Mouse (Mus musculus): Measurements from ENCODE around the gene Afap1. TPM values are rescaled to one million over a fixed set of nuclear protein-coding genes. Genes with fewer than 3 reads are reported as not detected.
A peak's percentile ranks its signal among the peaks of the same experiment; 100 is the strongest.

Afap1 gene
- total and polyA plus RNA-seq, 3 experiments = 11.5 to 20.6 (median 18.7) TPM

GRCm38 (mm10) chr5:35907633-35908426, 14.7 kb downstream of the Afap1 start:
- DNase-seq = peak; percentile 61 to 79
- Histone ChIP-seq H3K9ac (ENCODE audit: low read depth, low read length) (peak overlapping the region; percentile 33), H3K27me3 (ENCODE audit: control insufficient read depth, insufficient read depth, low read length) (no peaks in the 10 kb centered on the region), H3K4me3 (no peak overlapping the region), H3K36me3 (ENCODE audit: control insufficient read depth, insufficient read depth, low read length) (peaks cover 7% of the 10 kb centered on the region), H3K27ac (peak overlapping the region; percentile 70), H3K4me1 (ENCODE audit: control insufficient read depth, insufficient read depth, low read length) (peaks cover 41% of the 10 kb centered on the region), H3K79me2 (replicated peaks; ENCODE audit: control insufficient read depth, insufficient read depth, low read length) (peaks cover 8% of the 10 kb centered on the region)
- 12% methylated on average over 15 of the region's 15 CpGs for WGBS
- TF ChIP-seq EP300 (IDR thresholded peaks at IDR 0.05; ENCODE audit: insufficient read depth, low read depth, low read length) (peak; percentile 41; the same call in 1 of the 2 replicates), POLR2A (IDR thresholded peaks at IDR 0.05; ENCODE audit: insufficient read depth, low read depth, low read length) (no peak), CTCF (IDR thresholded peaks at IDR 0.05) (no peak)
- intact Hi-C loops (cut with DNase I) = loop anchor here (1.0 kb wide), 1 partner anchor 14 kb away; no protein-coding TSS in a partner anchor

- intact Hi-C loops (cut with DNase I) = loop anchor here (1.0 kb wide), 1 partner anchor 15 kb away; no protein-coding TSS in a partner anchor
- Histone ChIP-seq H3K36me3 (ENCODE audit: control insufficient read depth, insufficient read depth, low read length) (peaks cover 7% of the 10 kb centered on the region), H3K27me3 (ENCODE audit: control insufficient read depth, insufficient read depth, low read length) (no peaks in the 10 kb centered on the region), H3K4me1 (ENCODE audit: control insufficient read depth, insufficient read depth, low read length) (peaks cover 37% of the 10 kb centered on the region), H3K79me2 (replicated peaks; ENCODE audit: control insufficient read depth, insufficient read depth, low read length) (peaks cover 9% of the 10 kb centered on the region), H3K9ac (ENCODE audit: low read depth, low read length) (peak overlapping the region; percentile 3; the same call in 1 of the 2 replicates), H3K4me3 (peak overlapping the region; percentile 4; the same call in 1 of the 2 replicates), H3K27ac (peak overlapping the region; percentile 70)
- 0 out of 2 replicates have a peak, but pooled peaks have one; percentile 28 for TF ChIP-seq POLR2A (IDR thresholded peaks at IDR 0.05; ENCODE audit: insufficient read depth, low read depth, low read length)
- TF ChIP-seq EP300 (IDR thresholded peaks at IDR 0.05; ENCODE audit: insufficient read depth, low read depth, low read length) = 0 out of 2 replicates have a peak, but pooled peaks have one; percentile 19
- no peak for TF ChIP-seq CTCF (IDR thresholded peaks at IDR 0.05)
- WGBS = 27% methylated on average over 13 of the region's 13 CpGs
- peak; percentile 62 to 65 for DNase-seq
These were observed 15.7 kb downstream of the Afap1 start for GRCm38 (mm10) chr5:35908626-35909443.

- Histone ChIP-seq H3K4me3 (no peak overlapping the region), H3K27ac (peak overlapping the region; percentile 26)
These were observed 22.6 kb downstream of the Afap1 start for GRCm38 (mm10) chr5:35915629-35916300.

GRCm38 (mm10) chr5:35916666-35917065, 23.5 kb downstream of the Afap1 start:
- 62% methylated on average over 5 of the region's 5 CpGs for WGBS
- Histone ChIP-seq H3K9ac (ENCODE audit: low read depth, low read length) (no peak overlapping the region), H3K4me1 (ENCODE audit: control insufficient read depth, insufficient read depth, low read length) (peaks cover 26% of the 10 kb centered on the region), H3K4me3 (no peak overlapping the region), H3K36me3 (ENCODE audit: control insufficient read depth, insufficient read depth, low read length) (peaks cover 6% of the 10 kb centered on the region; the same call in 1 of the 2 replicates), H3K27me3 (ENCODE audit: control insufficient read depth, insufficient read depth, low read length) (no peaks in the 10 kb centered on the region), H3K79me2 (replicated peaks; ENCODE audit: control insufficient read depth, insufficient read depth, low read length) (peaks cover 14% of the 10 kb centered on the region), H3K27ac (no peak overlapping the region; the same call in 1 of the 2 replicates)
- intact Hi-C loops (cut with DNase I) = no loop called here
- TF ChIP-seq POLR2A (IDR thresholded peaks at IDR 0.05; ENCODE audit: insufficient read depth, low read depth, low read length) (no peak), EP300 (IDR thresholded peaks at IDR 0.05; ENCODE audit: insufficient read depth, low read depth, low read length) (no peak), CTCF (IDR thresholded peaks at IDR 0.05) (no peak)
- DNase-seq = no peak

More at GRCm38 (mm10) chr5:35915629-35916300, 22.6 kb downstream of the Afap1 start:
- 64% methylated on average over 12 of the region's 12 CpGs for WGBS
- Histone ChIP-seq H3K27me3 (ENCODE audit: control insufficient read depth, insufficient read depth, low read length) (no peaks in the 10 kb centered on the region), H3K9ac (ENCODE audit: low read depth, low read length) (no peak overlapping the region), H3K4me1 (ENCODE audit: control insufficient read depth, insufficient read depth, low read length) (peaks cover 24% of the 10 kb centered on the region), H3K36me3 (ENCODE audit: control insufficient read depth, insufficient read depth, low read length) (peaks cover 2% of the 10 kb centered on the region; the same call in 1 of the 2 replicates), H3K79me2 (replicated peaks; ENCODE audit: control insufficient read depth, insufficient read depth, low read length) (peaks cover 16% of the 10 kb centered on the region)
- TF ChIP-seq POLR2A (IDR thresholded peaks at IDR 0.05; ENCODE audit: insufficient read depth, low read depth, low read length) (no peak), CTCF (IDR thresholded peaks at IDR 0.05) (no peak), EP300 (IDR thresholded peaks at IDR 0.05; ENCODE audit: insufficient read depth, low read depth, low read length) (no peak)
- intact Hi-C loops (cut with DNase I) = no loop called here
- no peak for DNase-seq

- TF ChIP-seq POLR2A (IDR thresholded peaks at IDR 0.05; ENCODE audit: insufficient read depth, low read depth, low read length) (no peak), CTCF (IDR thresholded peaks at IDR 0.05) (no peak), EP300 (IDR thresholded peaks at IDR 0.05; ENCODE audit: insufficient read depth, low read depth, low read length) (no peak)
- 33% methylated on average over 8 of the region's 8 CpGs for WGBS
- Histone ChIP-seq H3K4me3 (no peak overlapping the region), H3K36me3 (ENCODE audit: control insufficient read depth, insufficient read depth, low read length) (peaks cover 9% of the 10 kb centered on the region; the same call in 1 of the 2 replicates), H3K27me3 (ENCODE audit: control insufficient read depth, insufficient read depth, low read length) (no peaks in the 10 kb centered on the region), H3K27ac (peak overlapping the region; percentile 17; the same call in 1 of the 2 replicates), H3K4me1 (ENCODE audit: control insufficient read depth, insufficient read depth, low read length) (peaks cover 38% of the 10 kb centered on the region), H3K9ac (ENCODE audit: low read depth, low read length) (no peak overlapping the region), H3K79me2 (replicated peaks; ENCODE audit: control insufficient read depth, insufficient read depth, low read length) (peaks cover 14% of the 10 kb centered on the region)
- DNase-seq = no peak
- intact Hi-C loops (cut with DNase I) = no loop called here
These were observed 25.3 kb downstream of the Afap1 start for GRCm38 (mm10) chr5:35918387-35918786.

Measured in heart, adult 2 months (tissue).